Mouse (Mus musculus): ENCODE data around the gene Itga2. TPM values are rescaled to one million over a fixed set of nuclear protein-coding genes. Genes with fewer than 3 reads are reported as not detected.

Itga2 gene
- polyA plus RNA-seq, 1 experiment from 2014 or later = 1.2 TPM

- H3K4me1 ChIP-seq = peaks cover 12% of the 10 kb centered on the region
- H3K36me3 ChIP-seq (replicated peaks) = no peaks in the 10 kb centered on the region
- no peak for DNase-seq (ENCODE audit: low spot score)
- H3K27me3 ChIP-seq (replicated peaks; ENCODE audit: low read depth, poor library complexity, severe bottlenecking) = no peaks in the 10 kb centered on the region
- no peaks in the 10 kb centered on the region for H3K9me3 ChIP-seq
- WGBS = 82% methylated on average over 7 of the region's 7 CpGs
- H3K27ac ChIP-seq (replicated peaks) = no peak overlapping the region
- H3K4me3 ChIP-seq = no peak overlapping the region
Measured at GRCm38 (mm10) chr13:114837061-114837460, 94.8 kb downstream of the Itga2 start.

- H3K4me3 ChIP-seq = no peak overlapping the region
- H3K27ac ChIP-seq (replicated peaks) = no peak overlapping the region
- WGBS = 79% methylated on average over 2 of the region's 2 CpGs
- H3K36me3 ChIP-seq (replicated peaks) = peaks cover 15% of the 10 kb centered on the region
- no peaks in the 10 kb centered on the region for H3K27me3 ChIP-seq (replicated peaks; ENCODE audit: low read depth, poor library complexity, severe bottlenecking)
- peaks cover 12% of the 10 kb centered on the region for H3K4me1 ChIP-seq
- no peak for DNase-seq (ENCODE audit: low spot score)
- no peaks in the 10 kb centered on the region for H3K9me3 ChIP-seq
Measured at GRCm38 (mm10) chr13:114834580-114834979, 97.3 kb downstream of the Itga2 start.

- WGBS = 92% methylated on average over 4 of the region's 4 CpGs
- H3K9me3 ChIP-seq = no peaks in the 10 kb centered on the region
Measured at GRCm38 (mm10) chr13:114833351-114833750, 98.5 kb downstream of the Itga2 start.

DNA sequence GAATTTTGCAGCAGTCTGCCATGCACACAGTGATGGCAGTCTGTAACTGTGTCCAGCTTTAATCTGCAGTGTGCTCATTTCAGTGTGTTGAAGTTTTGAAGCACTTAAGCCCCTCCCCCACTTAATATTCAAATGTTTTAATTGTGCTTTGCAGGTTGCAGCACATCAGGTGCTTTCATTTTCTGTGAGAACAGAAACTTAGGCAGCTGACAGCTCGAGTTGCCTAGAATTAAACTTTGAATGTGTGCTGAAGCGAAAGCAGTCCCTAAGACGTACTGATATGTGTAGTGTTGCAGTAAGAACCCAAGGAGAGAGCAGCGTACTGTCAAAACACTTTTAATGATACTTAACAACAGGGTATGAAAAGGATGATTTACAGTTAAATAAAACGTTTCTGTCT lies 99.1 kb downstream of the Itga2 start:
- no peaks in the 10 kb centered on the region for H3K27me3 ChIP-seq (replicated peaks; ENCODE audit: low read depth, poor library complexity, severe bottlenecking)
- no peak overlapping the region for H3K4me3 ChIP-seq
- WGBS = 82% methylated on average over 5 of the region's 5 CpGs
- H3K27ac ChIP-seq (replicated peaks) = no peak overlapping the region
- no peaks in the 10 kb centered on the region for H3K4me1 ChIP-seq
- DNase-seq (ENCODE audit: low spot score) = no peak
- no peaks in the 10 kb centered on the region for H3K9me3 ChIP-seq
- H3K36me3 ChIP-seq (replicated peaks) = peaks cover 23% of the 10 kb centered on the region

More at GRCm38 (mm10) chr13:114833351-114833750, 98.5 kb downstream of the Itga2 start:
- H3K36me3 ChIP-seq (replicated peaks) = peaks cover 18% of the 10 kb centered on the region
- peaks cover 1% of the 10 kb centered on the region for H3K4me1 ChIP-seq
- no peak overlapping the region for H3K27ac ChIP-seq (replicated peaks)
- no peak for DNase-seq (ENCODE audit: low spot score)
- H3K4me3 ChIP-seq = no peak overlapping the region
- no peaks in the 10 kb centered on the region for H3K27me3 ChIP-seq (replicated peaks; ENCODE audit: low read depth, poor library complexity, severe bottlenecking)

DNA sequence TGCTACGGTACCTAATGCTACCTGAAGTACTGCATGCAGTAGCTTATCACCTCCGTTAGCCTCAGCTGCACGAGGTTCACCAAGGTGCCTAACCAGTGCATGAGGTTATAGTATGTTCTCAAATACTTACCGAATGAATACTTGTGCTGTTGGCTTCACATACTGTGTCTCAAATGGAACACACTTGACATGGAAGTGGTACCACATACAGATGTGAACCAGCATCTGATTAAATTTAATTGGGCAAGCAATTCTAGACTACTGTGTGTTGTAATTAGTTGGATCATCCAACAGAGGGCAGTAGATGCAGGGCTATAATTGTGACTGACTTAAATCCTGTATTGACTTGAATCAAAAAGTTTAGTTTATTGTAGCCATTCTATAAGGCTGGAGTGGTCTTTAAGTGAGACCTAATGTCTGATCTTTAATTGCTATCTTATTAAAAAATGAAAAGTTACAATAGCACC lies 100.5 kb downstream of the Itga2 start:
- 85% methylated on average over 4 of the region's 4 CpGs for WGBS
- H3K9me3 ChIP-seq = no peaks in the 10 kb centered on the region
- H3K27me3 ChIP-seq (replicated peaks; ENCODE audit: low read depth, poor library complexity, severe bottlenecking) = no peaks in the 10 kb centered on the region
- H3K36me3 ChIP-seq (replicated peaks) = peaks cover 36% of the 10 kb centered on the region
- H3K27ac ChIP-seq (replicated peaks) = no peak overlapping the region
- H3K4me3 ChIP-seq = no peak overlapping the region
- H3K4me1 ChIP-seq = no peaks in the 10 kb centered on the region
- DNase-seq (ENCODE audit: low spot score) = no peak

DNA sequence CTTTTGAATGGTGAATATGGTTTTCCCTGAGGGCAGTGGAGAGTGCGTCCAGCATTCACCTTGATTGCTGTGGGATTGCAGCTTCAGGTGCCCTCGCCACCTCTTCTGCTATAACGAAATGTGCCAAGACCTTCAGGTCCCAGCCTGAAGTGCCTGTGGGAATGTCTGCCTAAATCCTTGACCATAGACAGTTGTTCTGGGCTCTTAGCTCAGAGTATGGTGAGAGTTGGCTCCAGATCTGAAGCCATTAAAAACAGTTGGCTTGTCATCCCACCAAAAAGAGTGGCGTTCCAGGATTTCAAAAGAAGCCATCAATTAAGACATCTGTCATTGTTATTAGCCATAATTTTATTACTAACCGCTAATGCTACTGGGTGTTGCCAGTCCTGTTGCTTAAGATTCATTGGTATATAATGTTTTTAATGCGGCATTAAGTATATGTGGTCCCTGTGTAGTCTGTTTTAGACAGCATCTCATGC lies 106.5 kb downstream of the Itga2 start:
- Histone ChIP-seq H3K4me1 (no peaks in the 10 kb centered on the region), H3K27me3 (replicated peaks; ENCODE audit: low read depth, poor library complexity, severe bottlenecking) (no peaks in the 10 kb centered on the region), H3K27ac (replicated peaks) (no peak overlapping the region), H3K9me3 (no peaks in the 10 kb centered on the region), H3K36me3 (replicated peaks) (peaks cover 54% of the 10 kb centered on the region), H3K4me3 (no peak overlapping the region)
- 94% methylated on average over 6 of the region's 6 CpGs for WGBS
- no peak for DNase-seq (ENCODE audit: low spot score)

DNA sequence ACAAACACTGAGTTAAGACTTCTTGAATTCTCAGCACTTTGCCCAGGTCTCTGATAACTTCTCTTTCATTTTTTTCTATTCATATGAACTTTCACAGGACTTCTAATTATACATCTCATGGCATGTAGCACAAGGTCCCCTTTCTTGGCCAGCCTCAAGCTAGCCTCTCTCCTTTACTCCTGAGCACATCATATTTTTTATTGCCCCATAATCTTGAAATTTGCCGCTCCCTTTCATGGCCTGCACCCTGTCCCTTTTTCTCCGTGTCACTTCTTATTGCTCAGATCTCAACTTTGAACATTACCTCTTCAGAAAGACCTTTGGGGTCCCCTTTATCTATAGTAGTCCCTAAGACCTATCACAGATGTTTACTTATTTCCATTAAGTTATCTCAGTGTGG lies 109.0 kb downstream of the Itga2 start:
- peaks cover 41% of the 10 kb centered on the region for H3K36me3 ChIP-seq (replicated peaks)
- no peak for DNase-seq (ENCODE audit: low spot score)
- H3K4me3 ChIP-seq = no peak overlapping the region
- H3K9me3 ChIP-seq = no peaks in the 10 kb centered on the region
- peaks cover 10% of the 10 kb centered on the region for H3K4me1 ChIP-seq
- no peaks in the 10 kb centered on the region for H3K27me3 ChIP-seq (replicated peaks; ENCODE audit: low read depth, poor library complexity, severe bottlenecking)
- no peak overlapping the region for H3K27ac ChIP-seq (replicated peaks)
- 96% methylated on average over 2 of the region's 2 CpGs for WGBS

- Histone ChIP-seq H3K27me3 (replicated peaks; ENCODE audit: low read depth, poor library complexity, severe bottlenecking) (no peaks in the 10 kb centered on the region), H3K4me3 (peak overlapping the region; percentile 72), H3K4me1 (peaks cover 15% of the 10 kb centered on the region), H3K36me3 (replicated peaks) (peaks cover 13% of the 10 kb centered on the region; the same call in 1 of the 2 replicates), H3K9me3 (no peaks in the 10 kb centered on the region), H3K27ac (replicated peaks) (peak overlapping the region; percentile 80)
- DNase-seq (ENCODE audit: low spot score) = no peak
- 27% methylated on average over 9 of the region's 9 CpGs for WGBS
Measured at GRCm38 (mm10) chr13:114818513-114818912, 113.4 kb downstream of the Itga2 start.

DNA sequence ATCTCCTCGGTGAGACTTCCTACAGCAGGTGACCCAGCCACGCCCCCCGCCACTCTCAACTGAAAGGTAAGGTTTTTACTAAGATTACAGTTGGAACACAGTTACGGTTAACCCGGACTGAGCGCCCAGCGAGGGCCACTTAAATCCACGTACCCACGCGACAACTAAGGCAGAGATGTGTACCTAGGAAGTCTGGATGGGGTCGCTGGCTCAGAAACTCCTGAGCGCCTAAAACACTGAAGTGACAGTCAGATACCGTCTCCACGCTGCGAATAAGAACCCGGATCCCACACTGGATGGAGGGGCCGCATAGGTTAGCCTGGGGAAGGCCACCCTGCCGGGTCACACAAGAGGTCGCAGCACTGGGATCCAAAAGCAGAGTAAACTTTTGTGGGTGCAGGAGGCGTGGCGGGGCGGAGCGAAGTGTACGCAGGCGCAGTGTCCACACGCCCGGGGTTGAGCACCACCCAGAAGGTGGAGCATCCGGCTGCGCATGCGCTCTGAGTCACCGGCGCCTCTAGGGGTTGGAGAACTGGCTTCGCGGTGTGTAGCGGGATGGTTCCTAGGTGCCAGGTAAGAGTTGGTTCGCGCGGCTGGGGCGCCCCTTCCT lies 114.0 kb downstream of the Itga2 start, which contains the start of gene Mocs2:
Gene Mocs2 (plus strand): TSS at position 486 of the 610 bp plus-strand sequence.
- Histone ChIP-seq H3K27ac (replicated peaks) (peak within 1 kb of the TSS; percentile 80), H3K4me1 (peaks cover 15% of the 10 kb centered on the region), H3K4me3 (peak within 1 kb of the TSS; percentile 72), H3K27me3 (replicated peaks; ENCODE audit: low read depth, poor library complexity, severe bottlenecking) (no peaks in the 10 kb centered on the region), H3K9me3 (no peaks in the 10 kb centered on the region), H3K36me3 (replicated peaks) (peaks cover 10% of the 10 kb centered on the region; the same call in 1 of the 2 replicates)
- WGBS = under 1% methylated on average over 39 of the region's 39 CpGs
- peak; percentile 94 for DNase-seq (ENCODE audit: low spot score)

DNA sequence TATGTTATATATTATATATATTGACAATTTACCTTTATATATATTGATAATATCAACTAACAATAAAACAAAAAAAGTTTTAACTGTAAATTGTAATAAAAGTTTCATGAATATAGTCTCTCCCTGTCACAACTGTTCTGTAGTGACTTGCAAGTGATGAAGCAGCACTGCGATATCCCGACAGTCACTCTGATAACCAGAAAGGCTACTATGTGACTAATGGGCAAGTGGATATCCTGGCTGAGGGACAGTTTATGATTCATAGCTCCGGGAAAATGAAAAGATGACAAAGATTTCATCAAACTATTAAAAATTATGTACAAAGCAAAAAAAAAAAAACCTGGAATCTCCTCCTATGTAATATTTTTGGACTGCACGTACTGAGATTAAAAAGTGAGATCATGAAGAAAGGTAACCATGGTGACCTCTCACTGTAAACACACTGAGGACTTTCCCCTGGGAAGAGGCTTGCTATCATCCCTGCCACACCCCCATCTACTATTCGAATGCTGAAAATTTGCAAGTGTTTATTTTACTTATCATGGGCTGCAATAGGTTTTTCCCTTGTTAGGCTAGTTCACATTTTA lies 122.2 kb downstream of the Itga2 start:
- 87% methylated on average over 5 of the region's 5 CpGs for WGBS
- Histone ChIP-seq H3K36me3 (replicated peaks) (no peaks in the 10 kb centered on the region), H3K9me3 (no peaks in the 10 kb centered on the region), H3K4me3 (no peak overlapping the region), H3K4me1 (no peaks in the 10 kb centered on the region), H3K27ac (replicated peaks) (no peak overlapping the region), H3K27me3 (replicated peaks; ENCODE audit: low read depth, poor library complexity, severe bottlenecking) (no peaks in the 10 kb centered on the region)
- DNase-seq (ENCODE audit: low spot score) = no peak

DNA sequence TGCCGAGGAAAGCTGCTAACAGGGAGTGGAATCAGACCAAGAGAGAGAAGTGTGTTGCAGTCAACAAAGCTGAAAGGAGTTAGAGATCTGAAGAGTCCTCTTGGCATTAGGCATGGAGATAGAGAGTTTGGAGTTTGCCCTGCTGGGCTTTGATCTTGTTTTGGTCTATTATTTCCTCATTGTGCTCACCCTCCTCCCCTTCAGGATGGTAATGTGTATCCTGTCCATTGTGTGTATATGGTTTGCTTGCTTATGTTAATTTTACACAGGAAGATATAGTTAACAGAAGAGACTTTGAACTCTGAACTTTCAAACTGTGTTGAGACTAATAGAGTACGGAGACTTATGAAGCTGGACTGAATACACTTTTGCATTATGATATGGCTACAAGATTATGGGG lies 128.9 kb downstream of the Itga2 start:
- no peak for DNase-seq (ENCODE audit: low spot score)
- Histone ChIP-seq H3K27me3 (replicated peaks; ENCODE audit: low read depth, poor library complexity, severe bottlenecking) (no peaks in the 10 kb centered on the region), H3K4me3 (no peak overlapping the region), H3K27ac (replicated peaks) (no peak overlapping the region), H3K4me1 (no peaks in the 10 kb centered on the region), H3K9me3 (no peaks in the 10 kb centered on the region), H3K36me3 (replicated peaks) (no peaks in the 10 kb centered on the region)
- WGBS = 91% methylated on average over 2 of the region's 2 CpGs

GRCm38 (mm10) chr13:114801857-114802256 lies 130.0 kb downstream of the Itga2 start:
- 81% methylated on average over 3 of the region's 3 CpGs for WGBS

More at GRCm38 (mm10) chr13:114801857-114802256, 130.0 kb downstream of the Itga2 start:
- Histone ChIP-seq H3K4me3 (no peak overlapping the region), H3K36me3 (replicated peaks) (no peaks in the 10 kb centered on the region), H3K27ac (replicated peaks) (no peak overlapping the region), H3K4me1 (no peaks in the 10 kb centered on the region), H3K27me3 (replicated peaks; ENCODE audit: low read depth, poor library complexity, severe bottlenecking) (no peaks in the 10 kb centered on the region), H3K9me3 (no peaks in the 10 kb centered on the region)
- no peak for DNase-seq (ENCODE audit: low spot score)
